Mouse (Mus musculus) thymus, postnatal 25 days (tissue): Measurements from ENCODE around the gene Ift172.

Experiments used
- DNase-seq: peaks from one replicate; pipeline ENCODE4 v3.0.0; 2022

Gene Ift172

DNA sequence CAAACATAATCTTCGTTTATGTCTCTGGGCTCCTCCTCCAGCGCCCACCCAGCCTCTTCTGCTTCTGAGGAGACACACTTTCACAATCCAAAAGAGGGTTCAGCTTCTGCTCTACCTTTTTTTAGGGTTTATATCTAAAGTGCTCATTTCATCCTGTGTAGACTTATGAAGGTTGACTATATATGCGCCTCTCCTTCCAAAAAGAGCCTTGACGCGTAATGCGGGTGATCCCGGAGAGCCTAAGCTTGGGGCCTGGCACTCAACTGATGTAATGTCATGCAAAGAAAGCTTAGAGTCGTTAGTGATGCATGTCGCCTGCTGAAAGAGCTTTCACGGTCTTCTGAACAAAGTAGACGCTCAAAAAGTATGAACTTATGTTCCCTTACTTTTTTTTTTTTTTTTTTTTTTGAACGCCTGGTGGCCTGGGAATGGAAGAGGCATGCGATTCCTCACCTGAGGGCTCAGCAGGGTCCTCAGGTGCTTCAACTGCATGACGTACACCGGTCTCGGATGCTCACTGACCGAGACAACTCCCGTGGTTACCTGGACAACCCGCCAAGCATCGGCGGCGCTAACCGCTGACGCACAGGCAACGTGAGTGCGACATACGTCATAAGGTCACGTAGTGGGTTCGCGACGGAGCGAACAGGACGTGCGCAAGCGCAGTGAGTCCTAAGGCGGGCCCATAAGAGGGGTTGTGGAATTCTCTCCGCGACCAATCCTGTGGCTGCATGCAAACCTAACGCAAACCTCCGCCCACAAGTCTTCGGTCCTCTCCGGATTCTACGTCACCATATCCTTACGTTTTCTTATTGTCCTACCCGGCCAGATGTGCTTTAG is at the start of gene Ift172:
Gene Ift172, minus strand, starts transcription at position 596 of the 840 bp plus-strand sequence.
- DNase-seq = peak; percentile 93

DNA sequence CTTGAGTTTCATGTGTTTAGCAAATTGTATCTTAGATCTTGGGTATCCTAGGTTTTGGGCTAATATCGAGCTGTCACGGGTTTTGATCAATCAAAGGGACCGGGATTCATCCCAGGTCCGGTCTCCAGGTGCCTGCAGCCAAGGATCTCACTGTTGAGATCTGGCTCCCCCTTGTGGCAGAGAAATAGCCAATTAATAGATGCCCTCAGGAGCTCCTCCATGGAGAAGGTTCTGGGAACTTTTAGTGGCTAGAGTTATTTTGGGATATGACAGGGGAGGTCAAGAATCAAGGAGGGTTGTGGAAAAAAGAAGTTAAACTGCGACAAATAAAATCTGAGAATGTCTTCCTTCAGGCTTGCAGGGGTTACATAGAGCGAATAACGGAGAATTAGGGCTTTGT is 37.3 kb upstream of the Ift172 start:
- peak; percentile 36 for DNase-seq

DNA sequence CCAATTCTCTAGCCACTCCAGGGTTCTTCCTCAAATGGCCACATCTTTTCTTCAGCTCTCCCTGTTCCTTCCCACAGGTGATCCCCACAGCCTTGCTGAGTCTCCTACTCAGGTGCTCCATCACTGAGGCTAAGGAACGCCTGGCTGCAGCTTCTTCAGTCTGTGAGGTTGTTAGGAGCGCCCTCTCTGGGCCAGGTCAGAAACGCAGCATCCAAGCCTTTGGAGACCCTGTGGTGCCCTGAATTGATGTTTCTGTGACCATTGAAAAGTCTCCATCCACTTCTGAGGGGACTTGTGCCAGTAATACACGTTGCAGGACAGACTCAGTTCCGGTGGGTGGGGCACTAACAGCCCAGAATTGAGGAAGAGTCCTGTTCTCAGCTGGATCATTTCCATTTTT is 35.9 kb upstream of the Ift172 start:
- peak; percentile 12 for DNase-seq

DNA sequence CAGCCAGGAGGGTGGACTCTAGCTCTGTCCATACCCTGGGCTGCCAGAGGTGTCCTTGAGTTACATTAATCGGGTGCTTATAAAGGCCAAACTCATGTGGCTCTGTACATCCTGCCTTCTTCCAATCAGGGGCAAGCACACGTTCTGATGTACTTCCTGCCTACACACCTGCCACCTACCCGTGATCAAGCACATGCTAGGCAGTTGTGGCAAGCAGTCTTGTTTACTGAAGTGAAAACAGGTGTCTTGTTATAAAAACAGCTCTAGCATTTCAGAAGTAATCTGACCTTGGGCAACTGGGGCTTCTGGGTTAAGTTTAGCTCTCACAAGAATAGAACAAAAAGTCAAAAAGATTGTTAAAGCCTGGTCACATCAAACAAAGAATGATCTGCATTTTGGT is 33.2 kb upstream of the Ift172 start:
- DNase-seq = no peak

DNA sequence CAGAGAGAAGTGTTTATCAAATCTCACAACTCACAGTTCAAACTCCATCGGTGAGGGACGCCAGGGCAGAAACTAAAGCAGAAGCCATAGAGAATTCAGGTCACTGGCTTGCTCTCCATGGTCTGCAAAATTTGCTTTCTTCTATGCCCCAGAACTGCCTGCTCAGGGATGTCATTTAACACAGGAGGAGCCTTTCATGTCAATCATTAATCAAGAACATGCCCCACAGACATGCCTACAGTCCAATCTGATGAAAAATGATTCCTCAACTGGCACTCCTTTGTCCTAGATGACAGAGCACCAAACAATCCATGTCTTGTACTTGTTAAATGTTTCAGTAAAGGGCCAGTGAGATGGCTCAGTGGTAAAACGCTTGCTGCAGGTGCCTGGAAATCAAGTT is 31.9 kb upstream of the Ift172 start:
- DNase-seq = no peak

DNA sequence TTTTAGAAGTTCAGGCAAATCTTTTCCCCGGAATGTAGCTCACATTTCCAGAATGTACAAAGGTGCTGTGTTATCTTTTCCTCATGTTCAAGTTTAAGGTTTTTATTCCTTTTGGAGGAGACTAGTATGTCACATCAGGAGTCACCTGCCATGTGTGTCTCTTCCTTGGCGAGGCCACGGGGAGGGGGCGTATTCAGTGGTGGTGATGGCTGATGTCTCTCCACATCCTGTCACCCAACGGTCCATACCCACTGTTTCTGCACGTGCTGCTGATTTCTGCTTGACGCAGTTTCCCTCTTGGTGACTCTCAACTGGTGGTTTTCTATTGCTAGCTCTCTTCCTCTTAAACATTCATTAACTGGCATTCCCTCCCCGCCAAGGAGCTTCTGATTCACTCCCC is 21.9 kb upstream of the Ift172 start:
- DNase-seq = peak; percentile 47

DNA sequence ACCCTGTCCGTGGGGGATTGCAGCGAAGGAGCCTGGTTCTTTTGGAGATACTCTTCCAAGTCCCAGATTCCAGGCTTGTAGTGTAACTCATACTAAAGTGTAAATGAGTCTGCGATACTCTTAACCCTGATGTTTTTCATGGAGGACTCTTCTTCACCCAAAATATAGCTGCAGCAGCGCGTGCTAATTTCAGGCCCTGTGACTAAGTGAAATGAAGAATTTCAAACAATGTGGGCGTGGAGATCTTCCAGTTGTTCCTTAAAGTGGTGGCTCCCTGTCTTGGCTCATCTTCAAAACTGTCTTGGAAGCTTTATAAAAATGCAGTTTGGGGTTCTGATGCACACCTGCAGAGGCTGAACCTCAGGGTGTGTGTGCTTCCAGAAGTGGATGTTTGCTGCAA is 12.2 kb upstream of the Ift172 start:
- DNase-seq = no peak

DNA sequence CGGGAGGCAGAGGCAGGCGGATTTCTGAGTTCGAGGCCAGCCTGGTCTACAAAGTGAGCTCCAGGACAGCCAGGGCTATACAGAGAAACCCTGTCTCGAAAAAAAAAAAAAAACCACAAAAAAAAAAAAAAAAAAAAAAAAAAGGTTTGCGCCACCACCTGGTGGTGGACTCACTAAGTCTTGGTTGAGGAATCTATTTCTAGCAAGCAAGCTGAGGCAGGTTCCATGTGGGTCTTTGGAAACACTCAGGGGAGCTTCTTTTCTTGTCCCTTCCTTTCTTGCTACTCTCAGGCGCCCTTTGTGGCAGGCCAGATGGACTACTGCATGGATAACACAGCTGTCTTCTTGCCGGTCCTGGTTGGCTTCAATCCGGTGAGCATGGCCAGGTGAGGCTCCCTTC is 10.9 kb upstream of the Ift172 start:
- DNase-seq = no peak

DNA sequence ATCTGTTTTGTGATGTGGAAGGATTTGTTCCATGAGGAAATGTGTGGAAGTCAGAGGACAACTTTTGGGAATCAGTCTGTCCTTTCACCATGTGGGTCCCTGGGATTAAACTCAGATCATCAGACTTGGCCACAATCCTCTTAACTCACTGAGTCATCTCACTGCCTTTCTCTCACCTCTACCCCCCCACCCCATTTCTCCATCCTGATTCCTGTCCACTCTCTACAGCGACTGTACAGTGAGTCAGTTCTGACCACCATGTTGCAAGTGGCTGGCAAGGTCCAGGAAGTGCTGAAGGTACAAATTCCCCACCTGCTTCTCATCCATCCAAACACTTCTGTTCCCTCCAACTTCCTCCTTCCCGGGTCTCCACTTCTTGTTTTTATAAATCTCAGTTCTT is 7.6 kb upstream of the Ift172 start:
- DNase-seq = no peak

DNA sequence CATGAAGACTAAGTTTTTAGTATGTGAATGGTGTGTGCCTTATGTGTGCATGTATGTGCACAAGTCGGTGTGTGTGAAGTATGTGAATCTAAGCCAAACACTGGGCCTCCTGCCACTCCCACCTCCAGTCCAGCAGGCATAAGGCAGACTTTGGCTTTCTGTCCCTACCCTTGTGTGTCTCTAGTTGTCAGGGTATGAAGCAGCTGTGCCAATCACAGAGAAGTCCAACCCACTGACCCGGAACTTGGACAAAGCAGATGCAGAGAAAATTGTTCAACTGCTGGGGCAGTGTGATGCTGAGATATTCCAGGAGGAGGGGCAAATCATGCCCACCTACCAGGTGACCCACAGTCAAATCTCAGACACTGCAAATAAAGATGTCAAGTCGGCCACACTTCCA is 7.1 kb upstream of the Ift172 start:
- no peak for DNase-seq

DNA sequence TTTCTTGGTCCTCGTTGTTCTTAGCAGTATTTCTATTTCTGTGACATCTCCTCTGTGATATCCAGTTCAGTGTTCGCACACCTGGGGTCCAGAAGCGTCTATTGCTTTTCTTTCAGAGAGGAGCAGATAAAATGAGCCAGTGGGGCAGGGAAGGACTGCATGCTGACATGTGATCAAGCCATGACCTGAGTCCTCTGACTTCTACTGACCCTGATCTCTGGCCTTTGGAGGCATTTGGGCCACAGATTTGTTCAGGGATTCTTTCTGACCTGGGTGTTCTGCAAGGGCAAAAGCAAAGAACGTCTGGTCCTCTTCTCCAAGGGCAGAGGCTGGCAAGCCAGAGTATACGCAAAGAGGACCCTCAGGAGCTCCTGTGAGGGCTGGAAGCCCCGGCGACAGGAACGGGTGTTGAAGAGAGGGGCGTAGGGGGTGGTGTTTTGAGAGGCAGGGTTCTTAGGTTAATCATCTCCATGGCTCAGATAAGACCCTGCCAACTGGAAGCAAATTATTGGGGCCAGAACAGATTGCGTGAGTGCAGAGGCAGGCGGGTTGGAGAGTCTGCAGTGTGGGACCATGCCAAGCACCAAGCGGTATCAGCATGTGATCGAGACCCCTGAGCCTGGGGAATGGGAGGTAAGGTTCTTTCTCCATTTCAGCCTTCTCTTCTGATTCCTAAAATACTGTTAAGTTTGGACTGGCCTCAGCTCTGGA is 6.3 kb upstream of the Ift172 start, which contains the start of gene Gckr:
Gene Gckr, plus strand, starts transcription at position 397 of the 711 bp plus-strand sequence.
- no peak for DNase-seq

DNA sequence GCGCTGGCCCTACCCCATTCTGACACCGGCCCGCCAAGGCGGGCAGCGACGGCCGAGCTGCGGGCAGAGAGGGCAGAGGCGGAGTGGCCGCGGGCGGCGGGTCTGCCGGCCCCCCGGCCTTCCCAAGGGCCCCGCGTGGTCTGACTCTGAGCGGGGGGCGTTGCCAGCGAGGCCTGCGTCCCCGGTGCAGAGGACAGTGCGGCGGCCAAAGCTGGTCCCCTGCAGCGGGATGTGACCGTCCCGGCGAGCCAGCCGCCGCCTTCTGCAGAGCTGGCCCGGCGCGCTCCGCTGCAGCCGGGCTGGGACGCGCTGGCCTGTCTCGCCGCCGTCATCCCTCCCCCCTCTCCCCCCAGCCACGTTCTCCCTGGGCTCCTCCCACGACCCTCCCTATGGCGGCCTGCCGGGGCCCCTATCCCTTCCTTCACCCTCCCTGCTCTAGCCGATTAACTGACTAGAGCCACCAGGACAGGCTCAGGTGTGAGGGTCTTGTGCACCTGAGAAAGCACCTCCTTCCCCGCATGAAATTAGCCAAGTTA is 4.8 kb upstream of the Ift172 start, which contains the start of gene Fndc4:
Gene Fndc4, minus strand, starts transcription at position 475 of the 536 bp plus-strand sequence.
- no peak for DNase-seq

DNA sequence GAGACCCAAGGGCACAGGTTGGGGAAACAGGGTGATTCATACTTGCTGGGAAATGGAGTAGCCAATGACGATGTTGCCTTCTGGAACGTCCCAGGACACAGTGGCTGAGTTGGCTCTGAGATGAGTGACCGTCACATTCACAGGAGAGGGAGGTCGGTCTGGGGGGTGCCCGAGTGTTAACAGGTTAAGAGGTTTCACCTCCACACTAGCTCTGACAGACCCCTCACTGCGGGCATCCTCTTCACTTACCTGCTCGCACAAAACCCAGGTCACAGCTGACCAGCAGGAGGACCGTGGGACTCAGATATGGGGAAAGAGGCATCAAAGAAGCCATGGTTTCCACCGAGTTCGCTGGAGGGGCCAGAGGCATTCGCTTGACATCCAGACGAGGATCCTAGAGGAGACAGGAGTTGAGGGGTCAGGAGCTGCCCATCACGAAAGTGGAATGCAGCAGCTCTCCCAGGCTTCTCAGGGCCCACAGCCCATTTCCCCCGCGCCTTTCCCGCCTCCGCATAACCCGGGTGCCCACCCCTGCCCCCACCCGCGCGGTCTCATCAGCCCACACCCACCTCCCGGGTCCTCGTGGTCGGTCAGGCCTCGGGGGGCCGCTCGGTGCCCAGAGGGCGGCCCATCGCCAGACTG is 4.2 kb upstream of the Ift172 start:
- DNase-seq = no peak

DNA sequence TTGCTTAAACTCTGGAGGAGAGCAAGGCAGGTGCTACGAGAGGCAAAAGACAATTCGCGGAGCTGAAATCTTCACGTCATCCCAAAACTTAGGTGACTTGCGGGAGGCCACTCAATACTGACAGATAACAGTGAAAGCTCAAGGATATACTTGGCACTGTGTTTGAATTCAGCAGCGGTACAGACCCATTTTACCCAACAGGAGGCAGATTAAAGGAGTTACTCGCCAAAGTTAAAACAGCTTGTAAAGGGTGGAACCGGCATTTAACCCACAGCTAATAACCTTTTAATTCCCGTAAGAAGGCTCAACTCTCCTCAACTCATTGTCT is 409 bp upstream of the Ift172 start:
- no peak for DNase-seq

DNA sequence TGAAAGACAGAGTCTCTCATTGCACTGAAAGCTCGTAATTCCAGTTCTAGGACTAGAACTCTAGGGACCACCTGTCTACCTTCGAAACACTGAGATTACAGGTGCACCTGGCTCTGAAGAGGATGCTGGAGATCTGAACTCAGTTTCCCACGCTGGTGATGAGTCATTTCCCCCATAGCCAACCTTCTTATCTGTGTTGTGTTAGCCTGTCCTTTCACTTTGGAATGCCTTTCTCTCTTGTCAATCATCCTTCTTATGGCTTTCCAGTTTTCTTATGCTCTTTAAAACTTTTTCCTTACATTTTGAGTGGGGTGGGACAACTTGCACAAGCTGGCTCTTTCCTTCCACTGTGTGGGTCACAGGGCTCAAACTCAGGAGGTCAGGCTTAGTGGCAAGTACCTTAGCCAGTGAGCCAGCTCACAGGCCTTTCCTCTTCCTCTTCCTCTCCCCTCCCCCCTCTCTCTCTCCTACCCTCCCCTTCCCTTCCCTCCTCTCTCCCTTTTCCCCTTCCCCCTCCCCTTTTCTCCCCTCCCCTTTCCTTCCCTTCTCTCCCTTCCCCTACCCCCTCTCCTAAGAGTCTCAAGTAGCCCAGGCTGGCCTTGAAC is 1.2 kb downstream of the Ift172 start:
- DNase-seq = no peak

DNA sequence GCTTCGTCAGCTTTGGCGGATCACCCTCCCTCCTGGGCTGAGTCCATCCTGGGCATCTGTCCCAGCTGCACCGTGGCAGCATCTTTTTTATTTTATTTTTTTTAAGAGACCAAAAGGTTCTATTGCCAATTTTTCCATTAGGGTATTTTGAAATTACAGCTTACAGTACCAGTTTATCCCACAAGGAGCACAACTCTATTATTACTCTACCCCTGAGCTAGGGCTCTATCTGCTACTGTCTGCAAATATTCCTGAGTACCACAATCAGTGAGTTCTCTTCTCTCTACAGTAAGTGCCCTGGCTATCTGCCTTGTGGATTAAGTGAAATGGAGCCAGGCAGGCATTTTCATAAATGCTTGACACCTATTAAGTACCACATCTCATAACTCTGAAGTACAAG is 2.3 kb downstream of the Ift172 start:
- no peak for DNase-seq

DNA sequence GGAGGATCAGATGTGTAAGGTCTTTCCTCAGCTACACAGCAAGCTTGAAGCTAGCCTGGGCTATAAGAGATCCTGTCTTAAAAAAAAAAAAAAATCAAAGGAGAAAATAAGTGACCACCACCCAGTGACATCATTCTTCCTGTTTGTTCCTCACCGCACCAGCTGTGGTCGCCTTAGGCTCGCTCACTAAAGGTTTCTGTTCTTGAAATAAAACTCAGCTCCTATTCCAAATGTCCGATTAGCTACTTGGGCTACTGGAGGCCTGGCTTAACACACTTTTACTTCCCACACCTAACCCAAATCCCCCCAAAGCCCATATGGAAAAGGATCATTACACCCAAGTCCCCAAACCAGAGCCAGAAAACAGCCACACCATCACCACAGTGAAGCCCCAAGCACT is 2.7 kb downstream of the Ift172 start:
- DNase-seq = no peak

DNA sequence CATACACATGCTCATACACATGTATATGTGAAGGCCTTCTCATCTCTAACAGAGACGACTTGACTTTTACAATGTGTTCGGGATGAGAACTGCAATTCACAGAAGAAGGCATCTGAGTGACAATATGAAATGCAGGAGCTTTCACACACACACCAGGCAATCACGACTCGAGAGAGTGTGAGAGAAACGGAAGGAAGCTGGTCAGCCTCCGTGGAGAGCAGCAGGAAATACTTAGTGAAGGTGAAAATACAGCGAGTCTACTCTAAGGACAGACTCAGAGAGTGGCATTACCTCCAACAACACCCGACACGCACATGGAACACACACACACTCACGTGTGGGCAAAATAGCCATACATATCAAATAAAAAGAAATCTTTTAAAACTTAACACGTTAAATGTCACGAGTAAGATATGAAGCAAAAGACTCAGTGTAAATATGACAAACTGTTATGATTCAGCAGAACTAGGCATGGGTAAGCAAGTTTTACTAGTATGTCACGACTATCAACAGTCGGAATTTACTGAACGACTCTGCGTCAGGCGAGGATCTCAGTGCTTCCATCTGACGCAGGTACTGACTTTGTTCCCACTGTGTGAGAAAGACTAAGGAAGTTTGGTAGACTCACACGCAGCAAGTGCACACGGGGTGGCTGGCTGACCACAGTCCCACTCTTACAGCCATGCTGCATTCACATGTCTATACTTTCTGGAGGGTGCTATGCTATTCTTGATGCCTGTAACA is 11.5 kb downstream of the Ift172 start:
- peak; percentile 11 for DNase-seq

DNA sequence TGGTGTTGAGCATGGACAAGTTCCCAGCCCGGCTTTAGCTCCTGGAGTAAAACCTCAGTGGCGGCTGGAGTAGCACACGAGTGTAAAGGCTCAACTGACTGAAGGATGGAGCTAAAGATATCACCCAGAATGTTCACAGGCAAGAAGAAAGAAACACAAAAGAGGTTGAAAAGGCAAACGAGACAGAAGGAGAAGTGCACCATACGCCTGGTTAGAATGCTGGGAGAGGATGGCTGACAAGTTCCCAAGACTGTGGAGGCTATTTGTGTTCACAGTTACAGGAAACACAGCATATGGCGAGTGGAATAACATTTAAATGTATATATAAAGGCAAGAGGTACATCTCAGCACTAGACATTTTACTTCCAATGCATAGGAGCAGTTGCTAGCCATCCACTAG is 17.9 kb downstream of the Ift172 start:
- no peak for DNase-seq

DNA sequence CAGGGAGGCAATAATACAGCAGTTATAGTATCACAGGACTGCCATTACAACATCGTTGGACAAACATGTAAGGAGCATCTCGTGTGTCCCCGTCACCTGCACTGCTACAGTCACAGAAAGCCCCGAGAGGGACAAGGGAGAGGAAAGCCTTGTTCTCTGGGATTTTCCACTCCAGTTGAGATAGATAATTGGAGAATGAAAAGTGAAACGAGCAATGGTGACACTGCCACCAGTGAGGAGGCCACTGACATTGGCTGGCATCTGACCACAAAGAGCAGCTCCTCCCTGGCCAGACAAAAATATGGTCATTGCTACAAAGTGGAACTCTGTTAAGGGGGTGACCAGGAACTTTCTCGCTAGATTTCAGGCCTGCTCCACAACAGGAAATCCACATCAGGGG is 23.2 kb downstream of the Ift172 start:
- DNase-seq = no peak

DNA sequence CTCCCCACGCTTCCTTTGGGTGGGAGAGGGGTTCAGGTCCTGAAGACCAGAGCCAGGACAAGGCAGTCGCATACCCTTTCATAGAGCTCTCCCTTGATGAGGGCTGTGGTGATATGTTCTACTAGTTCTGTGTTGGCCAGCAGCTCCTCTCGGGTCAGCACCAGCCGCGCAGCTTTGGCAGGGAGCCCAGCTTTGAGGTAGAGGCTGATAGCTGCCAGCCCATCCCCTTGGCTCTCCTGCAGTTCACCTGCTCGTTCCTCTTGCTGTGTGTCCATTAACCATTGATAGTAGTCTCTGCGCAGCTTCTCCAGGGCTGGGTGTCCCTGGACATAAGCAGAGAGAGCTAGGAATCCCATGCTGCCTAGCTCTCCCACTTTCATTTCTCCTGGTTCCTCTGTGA is 24.8 kb downstream of the Ift172 start:
- DNase-seq = no peak

DNA sequence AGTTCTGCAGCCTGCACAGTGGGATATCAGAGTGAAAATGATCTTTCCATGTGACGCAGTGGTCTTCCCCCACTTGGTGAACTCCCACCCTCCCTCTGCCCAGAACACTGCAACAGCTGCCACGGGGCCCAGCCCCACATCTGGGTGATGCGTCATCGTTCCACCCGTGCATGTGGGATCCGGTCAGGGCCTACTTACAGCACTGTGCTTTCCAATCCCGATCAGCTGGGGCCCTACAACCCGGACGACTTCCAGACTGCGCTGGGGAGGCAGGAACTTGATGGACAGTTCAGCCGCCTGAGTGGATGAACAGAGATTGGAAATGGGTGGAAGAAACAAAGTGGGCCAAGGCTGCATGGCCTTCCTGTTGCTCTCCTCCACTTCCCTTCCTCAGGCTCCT is 33.3 kb downstream of the Ift172 start:
- DNase-seq = no peak

DNA sequence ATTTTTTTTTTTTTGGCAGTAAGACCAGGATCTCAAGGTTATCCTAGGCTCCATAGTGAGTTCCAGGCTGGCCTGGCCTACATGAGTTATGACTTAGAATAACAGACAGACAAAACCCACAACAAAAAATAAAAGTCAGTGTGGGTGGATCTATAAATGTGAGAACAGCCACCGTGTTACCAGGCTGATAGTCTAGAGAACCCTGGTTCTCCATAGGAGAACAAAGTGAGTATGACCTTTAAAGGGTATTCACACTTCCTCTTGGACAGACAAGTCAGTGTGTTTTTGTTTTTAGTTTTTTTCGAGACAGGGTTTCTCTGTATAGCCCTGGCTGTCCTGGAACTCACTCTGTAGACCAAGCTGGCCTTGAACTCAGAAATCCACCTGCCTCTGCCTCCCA is 34.9 kb downstream of the Ift172 start:
- no peak for DNase-seq
